Mouse (Mus musculus) embryo, embryonic 9.5 days (tissue): ENCODE results near the gene Phlda3.

Source experiments
- DNase-seq: peaks from one replicate; pipeline ENCODE4 v3.0.0-alpha.2; 2017; ENCODE audit errors: extremely low spot score

Gene Phlda3

DNA sequence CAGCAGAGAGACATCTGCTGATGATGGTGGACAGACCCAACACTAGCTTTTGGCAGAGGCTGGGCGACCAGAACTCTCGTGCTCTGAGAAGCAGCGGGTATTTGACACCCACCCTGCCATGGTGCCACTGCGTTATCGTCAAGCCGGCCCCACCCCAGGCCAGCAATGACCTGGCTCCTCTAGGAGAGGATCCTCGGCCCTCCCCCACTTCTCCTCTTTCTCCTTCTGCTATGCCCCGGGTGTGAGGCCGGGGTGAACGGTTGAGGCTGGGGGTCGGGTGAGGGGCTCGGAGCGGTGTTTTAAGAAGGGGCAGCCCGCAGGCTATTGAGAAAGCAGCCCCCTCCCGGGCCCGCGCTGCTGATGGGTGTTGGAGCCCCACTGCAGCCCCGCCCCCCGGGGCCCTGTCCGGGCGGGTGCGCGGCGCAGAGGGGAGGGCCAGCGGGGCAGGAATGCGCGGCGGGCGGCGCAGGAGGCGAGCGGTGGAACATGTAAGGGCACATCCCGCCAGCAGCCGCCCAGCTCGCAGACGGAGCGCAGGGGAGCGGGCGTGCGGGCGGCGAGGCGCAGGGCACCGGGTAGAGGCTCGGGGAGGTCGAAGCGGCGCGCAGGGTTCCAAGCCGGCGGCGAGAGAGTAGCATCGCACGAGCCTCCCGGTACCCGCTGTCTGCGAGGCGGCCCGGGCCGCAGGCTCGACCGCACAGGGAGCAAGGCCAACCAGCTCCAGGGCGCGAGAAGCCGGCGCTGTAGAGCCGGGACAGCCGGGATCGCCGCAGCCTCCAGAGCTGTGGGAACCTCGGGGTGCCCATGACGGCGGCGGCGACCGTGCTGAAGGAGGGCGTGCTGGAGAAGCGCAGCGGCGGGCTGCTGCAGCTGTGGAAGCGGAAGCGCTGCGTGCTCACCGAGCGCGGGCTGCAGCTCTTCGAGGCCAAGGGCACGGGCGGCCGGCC, at the start of gene Phlda3:
Gene Phlda3, plus strand, starts transcription at position 475 of the 947 bp plus-strand sequence.
- DNase-seq = peak; percentile 84

DNA sequence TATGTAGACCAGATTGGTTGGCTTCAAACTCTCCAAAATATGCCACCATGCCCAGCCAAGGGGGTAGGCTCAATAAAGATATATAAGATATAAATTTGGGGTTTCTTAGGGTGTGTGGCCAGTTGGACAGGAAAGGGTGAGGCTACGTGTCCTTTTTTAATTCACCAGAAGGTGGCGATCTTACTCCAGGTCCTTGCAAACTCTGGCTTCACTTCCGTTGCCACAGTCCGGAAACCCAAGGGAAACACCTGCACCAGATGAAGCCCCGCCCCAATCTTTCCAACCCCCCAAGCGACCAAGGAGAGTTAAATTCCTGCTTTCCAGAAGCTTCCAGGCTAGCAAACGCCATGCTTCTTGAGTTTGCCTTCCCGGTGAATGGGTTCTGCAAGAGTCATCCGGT, 46.4 kb upstream of the Phlda3 start:
- DNase-seq = peak; percentile 82

DNA sequence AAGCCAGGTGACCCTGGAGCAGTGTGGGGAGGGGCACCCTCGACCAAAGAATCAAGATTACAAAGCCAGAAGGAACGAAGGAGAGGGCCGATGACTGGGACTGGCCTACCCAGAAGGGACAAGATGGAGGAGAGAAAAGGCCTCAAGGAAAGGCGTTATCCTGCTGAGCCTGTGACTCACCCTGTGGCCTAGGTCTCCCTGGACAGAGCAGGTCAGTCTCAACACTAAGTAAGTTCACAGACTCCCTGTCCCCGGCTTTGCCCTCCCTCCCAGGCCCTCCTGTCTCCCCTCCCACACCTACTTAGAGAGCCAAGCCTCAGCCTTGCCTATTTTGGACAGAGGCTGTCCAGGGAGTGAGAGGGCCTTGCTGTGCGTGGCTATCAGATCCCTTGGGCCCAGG, 45.9 kb upstream of the Phlda3 start, which contains the start of gene Csrp1:
Gene Csrp1, plus strand, starts transcription at position 79 of the 400 bp plus-strand sequence.
- no peak for DNase-seq

DNA sequence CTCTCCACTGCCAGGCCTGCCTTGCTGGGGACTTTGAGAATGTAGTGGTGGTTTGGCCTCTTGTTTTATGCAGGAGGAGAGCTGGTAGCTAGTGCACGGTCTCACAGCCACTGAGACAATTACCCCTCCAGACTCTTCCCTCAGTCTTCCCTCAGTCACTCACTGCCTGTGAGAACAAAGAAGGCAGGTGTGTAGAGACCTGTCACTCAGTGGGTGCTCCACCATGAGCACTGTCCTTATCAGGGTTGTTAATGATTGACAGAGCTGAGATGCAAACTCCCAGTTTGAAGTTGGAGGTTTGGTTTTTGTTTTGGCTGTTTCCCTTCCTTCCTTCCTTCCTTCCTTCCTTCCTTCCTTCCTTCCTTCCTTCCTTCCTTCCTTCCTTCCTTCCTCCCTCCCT, 42.9 kb upstream of the Phlda3 start:
- DNase-seq = no peak

DNA sequence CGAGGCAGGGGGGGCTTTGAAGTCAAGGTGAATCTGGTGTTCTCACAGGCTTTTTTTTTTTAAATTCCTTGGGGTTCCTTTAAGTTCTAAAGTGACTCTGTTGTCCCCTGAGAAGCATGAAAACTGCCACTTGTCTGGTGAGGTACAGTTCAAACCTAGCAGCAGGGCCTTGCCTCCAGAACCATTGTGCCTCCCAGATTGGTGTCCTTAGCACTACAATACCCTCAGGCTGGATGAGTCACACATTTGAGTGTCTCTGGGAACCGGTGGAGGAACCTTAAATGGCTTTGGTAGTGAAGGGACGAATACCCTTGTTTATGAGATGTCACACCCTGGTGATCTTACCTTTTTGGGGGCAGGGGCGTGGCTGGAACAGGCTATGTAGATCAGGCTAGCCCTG, 41.8 kb upstream of the Phlda3 start:
- no peak for DNase-seq

DNA sequence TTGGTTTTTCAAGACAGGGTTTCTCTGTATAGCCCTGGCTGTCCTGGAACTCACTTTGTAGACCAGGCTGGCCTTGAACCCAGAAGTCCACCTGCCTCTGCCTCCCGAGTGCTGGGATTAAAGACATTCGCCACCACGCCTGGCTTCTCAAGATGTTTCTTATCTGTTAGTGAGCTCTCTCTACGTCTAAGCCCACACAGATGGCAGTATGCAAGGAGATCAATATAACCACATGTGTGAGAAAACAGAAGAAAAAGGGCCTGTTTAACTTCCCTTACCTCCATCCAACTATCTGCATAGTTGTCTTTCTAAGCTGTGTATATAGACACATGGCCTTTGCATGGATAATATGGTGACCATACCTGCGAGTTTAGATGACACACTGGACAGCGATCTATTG, 40.6 kb upstream of the Phlda3 start:
- no peak for DNase-seq

DNA sequence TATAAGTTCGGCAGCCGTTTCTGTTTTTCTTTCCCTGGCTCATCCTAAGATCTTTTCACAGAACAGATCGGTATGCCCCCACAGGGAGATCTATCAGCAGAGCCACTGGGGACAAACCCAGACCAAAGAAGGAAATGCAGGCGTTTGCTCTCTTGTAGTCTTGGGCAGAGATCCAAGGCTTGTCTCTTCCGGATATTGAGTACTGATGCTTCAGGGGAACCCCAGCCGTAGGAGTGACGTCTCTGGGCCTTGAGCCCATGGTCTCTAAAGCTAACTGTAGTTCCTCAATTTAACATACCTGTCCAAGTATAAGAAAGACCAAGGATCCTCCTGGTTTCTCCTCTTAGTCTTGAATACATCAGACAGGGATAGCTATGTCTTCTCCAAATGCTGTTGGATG, 40.0 kb upstream of the Phlda3 start:
- DNase-seq = no peak

DNA sequence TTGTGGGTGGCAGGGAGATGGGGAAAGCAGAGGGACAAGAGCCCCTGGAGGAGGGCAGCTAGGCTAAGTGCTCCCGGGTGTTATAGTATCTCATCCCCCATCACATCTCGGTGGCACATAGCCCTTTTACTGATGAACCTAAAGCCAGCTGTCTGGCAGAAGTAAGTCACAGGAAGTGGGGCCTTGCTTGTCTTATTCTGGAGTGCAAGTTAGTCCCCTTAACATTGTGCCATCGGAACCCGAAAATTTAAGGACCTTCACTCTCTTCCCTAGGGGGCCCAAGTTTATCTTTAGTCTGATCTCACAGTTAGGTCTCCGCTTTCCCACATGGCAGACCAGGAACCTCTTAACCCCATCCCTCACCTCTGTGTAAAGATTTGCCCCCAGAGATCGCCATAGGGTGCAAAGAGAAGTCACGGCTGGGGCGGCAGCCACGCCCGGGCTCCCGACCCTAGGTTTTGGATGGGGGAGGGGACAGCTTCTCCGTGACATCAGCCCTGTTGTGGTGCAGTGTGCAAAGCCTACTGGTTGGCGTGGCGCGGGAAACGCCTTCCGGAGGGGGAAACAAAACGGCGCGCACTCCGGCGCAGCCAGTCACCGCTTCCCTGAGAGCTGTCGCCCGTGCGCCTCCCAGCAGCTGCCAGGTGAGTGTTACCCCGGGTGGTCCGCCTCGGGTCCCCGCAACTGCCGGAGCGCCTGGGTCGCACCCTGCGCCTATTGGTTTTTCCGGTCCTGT, 37.1 kb upstream of the Phlda3 start:
- peak; percentile 88 for DNase-seq

DNA sequence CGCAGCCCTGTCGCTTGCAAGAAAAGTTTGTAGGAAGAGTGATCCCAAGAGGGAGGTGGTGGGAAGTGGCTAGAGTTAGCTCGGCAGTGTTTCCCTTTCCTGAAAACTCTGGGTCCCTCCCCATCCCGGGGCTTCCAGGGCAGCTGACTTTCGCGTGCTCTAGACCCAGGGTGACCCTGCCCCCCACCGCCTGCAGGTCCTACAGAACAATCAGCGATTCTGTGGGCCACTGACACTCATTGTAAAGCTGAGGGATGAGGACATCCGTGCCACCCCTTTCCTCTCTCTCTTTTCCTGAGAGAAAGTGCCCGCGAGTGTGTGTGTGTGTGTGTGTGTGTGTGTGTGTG, 36.6 kb upstream of the Phlda3 start:
- no peak for DNase-seq

DNA sequence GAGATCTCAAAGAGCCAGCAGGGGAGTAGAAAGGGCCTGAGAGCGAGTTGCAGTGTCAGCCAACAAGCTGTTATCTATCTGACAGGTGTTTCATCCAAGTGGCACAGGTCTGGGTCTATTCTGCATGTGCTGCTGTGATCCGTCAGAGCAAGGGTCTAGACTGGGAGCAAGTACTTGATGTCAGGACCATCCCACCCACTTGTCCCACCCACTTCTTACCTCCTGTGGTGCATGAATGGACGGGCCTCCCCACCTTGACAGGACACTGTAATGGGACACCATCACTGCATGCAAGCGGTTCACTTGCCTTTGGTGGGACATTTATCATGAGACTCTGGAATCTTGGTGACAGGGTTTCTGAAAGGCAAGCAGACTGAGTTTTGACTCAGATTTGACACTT, 36.1 kb upstream of the Phlda3 start:
- no peak for DNase-seq

DNA sequence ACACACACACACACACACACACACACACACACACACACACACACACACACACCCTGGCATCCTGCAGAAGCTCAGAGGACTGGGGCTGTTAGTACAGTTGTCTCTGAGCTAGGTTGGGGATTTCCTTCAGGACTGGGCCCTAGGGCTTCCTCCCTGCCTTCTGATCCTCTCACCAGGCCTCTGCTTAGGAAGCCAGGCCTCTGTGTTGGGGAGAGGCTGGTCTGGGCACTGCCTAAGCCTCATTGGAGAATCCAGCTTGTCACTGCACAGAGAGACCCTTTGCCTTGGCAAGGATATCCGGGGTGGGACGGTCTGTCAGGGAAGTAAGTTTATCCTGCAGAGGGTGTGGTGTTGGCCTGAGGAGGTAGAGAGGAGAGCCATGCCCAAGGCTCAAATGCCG, 35.6 kb upstream of the Phlda3 start:
- DNase-seq = no peak

DNA sequence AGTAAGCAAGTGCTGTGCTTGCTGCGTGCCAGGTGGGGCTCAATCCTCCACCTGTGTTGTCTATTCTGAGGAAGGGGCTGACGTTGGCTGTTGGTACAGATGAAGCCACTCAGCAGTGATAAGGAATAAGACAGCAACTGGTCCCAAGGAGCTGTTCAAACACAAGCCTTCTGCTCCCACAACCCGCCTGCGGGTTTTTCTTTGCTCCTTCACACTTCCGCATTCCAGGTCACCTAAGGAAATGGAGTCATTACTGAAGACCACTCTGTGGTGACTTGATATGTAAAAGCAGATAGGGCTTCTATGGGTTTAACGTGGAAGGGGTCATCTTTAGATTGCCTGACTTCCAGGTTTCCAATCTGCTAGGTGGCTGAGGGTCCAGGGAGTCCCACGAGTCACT, 34.5 kb upstream of the Phlda3 start:
- DNase-seq = no peak

DNA sequence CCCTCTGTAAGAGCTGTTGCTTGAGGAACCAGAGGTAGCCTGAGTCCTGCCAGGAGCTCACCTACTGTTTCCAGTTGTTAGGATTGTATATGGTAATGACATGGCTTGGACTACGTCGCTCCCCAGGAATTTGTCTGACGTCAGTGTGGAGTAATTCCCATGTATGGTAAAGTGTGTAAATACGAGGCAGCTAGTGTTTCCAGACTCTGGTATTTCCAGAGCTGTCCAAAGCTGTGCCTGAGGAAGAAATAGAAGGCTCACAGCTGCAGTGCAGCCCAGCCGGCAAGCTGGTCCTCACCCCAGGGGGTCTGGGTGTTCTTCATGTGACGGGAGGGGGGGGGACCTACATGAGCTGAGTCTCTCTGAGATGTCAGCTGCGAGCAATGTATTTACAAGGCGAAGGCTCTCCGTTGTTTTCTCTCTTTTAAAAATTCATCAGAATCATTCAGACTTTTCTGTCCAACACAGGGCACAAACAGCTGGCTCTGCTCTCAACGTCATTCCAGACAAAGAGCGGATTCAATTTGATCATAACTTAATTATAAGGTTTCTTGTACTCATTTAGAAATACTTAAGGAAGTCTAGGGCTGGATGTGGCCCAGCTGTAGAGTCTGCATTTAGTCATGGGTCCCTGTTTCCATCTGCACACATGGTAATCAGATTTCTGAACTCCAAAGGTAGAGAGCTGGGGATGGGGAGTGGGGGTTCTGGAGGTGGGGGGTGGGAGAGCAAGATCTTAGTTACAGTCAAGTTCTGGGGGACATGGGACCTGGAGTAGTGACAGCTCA, 33.8 kb upstream of the Phlda3 start:
- DNase-seq = peak; percentile 45

DNA sequence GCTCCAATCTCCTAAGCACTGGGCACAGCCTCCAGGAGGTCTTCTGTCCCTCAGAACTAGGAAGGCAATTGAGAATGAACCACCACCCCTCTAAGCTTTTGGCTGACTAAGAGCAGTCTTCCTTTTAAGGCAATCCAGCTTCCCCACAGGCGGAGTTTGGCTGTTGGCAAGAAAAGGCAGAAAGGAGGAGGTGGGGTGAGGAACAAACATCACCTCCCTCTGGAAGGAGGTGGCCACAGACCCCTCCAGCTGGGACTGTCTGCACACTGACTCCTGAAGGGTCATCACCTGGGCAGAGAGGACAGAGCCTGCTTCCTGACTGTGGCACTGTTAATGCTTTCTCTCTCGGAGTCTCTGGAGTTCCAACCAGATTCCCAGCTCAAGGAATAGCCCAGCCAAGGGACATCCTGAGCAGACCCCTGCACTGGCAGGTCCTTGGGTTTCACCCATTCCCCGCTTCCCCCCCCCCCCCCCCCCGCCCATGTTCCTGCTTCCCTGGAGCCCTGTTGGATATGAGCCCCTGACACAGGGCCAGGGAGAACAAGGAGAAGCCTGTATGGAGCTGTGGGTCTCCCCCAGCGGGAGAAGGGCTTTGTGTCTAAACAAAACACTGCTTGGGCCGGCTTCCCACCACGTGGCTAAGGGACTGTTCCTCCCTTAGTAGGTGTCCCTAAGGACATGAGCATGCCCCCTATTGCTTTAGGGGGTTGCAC, 31.5 kb upstream of the Phlda3 start:
- no peak for DNase-seq

DNA sequence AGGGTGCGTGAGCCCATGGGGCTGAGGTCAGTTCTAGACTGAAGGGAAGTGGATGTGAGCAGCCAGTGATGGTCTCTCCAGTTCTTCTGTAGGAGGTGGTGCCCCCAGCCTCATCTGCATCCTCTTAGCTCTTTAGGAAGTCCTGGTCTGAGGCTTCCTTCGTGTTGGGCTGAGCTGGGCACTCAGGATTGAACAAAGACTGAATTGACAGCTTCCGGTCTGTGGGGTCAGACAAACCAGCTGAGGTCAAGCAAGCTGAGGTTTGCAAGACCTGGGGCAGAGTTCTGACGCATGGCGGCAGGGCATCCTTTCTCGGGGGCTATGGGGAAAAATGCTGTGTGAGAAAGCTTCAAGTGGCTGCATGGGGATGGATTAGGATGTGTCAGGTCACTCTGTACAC, 30.5 kb upstream of the Phlda3 start:
- peak; percentile 66 for DNase-seq

DNA sequence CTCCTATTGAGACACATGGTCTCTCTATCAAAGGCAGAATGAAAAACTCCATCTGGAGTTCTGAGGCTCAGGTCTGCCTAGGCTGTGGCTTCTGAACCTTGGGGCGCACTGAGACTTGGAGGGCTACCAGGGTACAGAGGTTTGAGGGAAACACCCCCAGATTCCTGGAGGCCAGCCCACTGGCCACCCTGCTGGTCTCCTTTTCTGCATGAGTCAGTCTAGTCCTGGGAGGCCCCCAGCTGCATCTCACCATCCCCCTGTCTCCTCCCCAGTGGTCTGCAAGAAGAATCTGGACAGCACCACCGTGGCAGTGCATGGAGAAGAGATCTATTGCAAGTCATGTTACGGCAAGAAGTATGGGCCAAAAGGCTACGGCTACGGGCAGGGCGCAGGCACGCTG, 20.9 kb upstream of the Phlda3 start:
- no peak for DNase-seq

DNA sequence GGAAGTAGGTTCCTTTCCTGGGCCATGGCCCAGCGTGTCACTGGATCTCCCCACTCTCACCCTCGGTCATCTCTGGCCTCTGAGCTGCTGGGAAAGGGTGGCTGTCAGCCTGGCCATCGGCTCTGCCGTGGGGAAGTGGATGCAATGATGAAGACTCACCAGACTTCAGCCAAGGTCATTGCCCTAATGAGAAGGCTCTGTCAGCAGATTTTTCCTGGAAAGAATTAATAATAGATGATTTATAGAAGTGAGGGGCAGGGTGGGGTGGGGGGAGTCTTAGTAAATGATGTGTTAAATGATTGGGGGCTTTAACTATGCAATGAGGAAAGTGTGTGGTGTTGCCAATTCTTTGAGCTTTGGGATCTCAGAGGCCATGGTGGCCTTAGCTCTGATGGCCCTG, 19.7 kb upstream of the Phlda3 start:
- DNase-seq = no peak

DNA sequence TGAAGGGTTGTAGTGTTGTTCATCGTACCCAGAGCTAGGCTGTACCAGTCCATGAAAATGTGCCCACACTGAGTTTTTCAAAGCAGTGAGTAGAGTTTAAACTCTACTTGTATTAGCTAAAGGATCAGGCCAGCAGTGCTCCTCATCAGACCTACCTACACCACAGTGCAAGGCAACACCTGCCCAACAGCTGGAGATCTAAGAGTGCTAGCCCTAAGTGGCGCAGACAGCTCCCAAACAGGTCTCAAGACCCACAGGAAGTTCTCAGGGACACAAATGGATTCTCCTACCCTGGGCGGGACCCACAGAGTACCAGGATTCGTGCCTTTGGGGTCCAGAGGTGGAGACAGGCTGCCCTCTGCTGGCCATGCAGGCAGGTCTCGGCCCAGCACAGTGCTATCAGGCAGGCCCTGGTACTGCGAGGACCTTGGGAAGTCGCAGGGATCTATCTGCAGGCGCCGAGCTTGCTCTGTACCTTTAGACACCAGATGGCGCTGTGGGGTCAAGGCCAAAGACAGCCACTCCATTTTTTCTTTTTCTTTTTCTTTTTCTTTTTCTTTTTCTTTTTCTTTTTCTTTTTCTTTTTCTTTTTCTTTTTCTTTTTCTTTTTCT, 13.1 kb upstream of the Phlda3 start:
- peak; percentile 93 for DNase-seq

DNA sequence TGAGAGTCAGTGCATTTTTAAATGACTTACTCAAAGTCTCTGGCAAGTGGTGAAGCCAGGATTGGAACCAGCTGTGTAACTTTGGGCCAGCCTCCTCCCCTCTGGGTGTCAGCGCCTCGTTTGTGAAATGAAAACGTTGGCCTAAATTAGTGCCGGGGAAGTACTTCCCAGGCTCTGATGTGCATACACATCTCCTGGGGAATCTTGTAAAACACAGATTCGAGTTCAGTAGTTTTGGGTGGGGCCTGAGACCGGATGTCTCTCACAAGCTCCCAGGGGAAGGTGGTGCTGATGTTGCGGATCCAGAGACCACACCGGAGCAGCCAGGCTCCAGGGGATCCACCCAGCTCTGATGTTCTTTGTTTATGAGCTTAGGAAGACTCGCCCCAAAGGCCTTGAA, 10.6 kb upstream of the Phlda3 start:
- no peak for DNase-seq

DNA sequence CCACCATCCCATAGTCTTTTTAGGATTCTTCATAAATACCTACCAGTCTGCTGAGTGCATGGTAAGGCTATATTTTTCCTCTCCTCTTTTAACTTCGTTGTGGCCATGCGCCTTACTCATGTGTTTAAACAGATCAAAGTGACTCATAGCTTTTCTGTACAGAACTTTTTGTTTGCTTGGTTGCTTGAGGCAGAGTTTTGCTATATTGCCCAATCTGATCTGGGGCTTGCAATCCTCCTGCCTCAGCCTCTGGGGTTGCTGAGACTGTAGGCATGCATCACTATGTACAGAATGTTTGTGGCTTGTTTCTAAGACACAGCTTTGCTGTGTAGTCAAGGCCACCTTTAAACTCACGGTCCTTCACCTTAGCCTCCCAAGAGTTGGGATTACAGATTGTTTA, 10.0 kb upstream of the Phlda3 start:
- no peak for DNase-seq

DNA sequence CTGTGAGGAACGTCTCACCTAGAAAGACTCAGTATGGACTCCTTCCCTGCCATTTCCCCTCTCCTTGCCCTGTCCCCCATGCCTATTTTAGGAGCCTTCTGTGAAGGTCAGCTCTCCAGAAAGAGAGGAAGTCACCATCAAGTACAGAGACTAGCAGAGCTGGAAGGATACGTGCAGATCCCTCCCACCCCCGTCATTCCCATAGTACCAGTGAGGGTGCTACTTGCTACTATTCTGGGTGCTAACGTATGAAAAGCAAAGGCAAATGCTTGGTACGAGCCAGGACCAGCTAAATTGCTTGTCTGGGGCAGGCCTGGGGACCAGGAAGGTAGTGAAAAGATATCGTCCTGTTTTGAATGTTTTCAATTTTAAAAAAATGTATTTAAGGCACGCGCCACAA, 8.6 kb upstream of the Phlda3 start:
- no peak for DNase-seq
